Mouse (Mus musculus) c-Kit-negative CD71-positive TER-119-positive erythroid progenitor cells, embryonic 14.5 days (primary cell): ENCODE measurements around the gene Grm5.

Experiments used
- DNase-seq: peaks from one replicate; pipeline ENCODE4 v3.0.0-alpha.2; 2013; ENCODE audit warnings: low read depth, low spot score

Gene Grm5

DNA sequence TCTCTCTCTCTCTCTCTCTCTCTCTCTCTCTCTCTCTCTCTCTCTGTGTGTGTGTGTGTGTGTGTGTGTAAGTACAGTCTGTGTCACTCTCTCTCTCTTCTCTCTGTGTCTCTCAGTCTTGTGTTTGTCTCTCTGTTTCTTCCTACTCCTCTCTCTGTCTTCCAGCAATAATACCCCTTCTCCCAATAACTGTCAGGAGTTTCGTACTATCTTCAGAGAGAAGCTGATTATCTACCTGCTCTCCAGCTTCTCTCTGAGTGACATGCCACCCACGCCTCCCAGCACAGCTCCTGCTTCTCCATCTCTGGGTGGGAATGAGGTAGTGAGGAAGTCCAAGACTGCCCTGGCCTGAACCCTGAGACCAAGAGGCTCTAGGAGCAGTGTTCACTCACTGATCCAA lies at the start of gene Grm5:
Gene Grm5 (plus strand): TSS at position 301 of the 400 bp plus-strand sequence.
- DNase-seq, result no peak

DNA sequence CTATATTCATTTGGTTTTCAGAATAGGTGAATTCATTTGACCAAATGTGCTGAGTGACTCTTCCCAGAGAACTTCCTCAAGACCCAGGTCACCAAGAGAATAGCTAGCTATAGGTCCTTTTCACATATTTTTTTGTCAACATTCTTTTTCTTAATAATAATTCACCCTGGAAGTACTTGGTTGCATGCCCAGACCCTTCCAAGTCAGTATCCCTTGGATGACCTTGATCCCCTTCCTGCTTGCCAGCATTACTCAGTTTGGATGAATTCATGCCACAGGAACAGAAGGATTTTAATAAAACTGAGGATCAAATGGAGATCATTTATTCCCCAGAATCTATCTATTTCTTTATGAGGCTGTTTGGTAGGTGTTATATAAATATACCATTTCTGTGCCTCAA lies 44.9 kb upstream of the Grm5 start:
- no peak for DNase-seq

DNA sequence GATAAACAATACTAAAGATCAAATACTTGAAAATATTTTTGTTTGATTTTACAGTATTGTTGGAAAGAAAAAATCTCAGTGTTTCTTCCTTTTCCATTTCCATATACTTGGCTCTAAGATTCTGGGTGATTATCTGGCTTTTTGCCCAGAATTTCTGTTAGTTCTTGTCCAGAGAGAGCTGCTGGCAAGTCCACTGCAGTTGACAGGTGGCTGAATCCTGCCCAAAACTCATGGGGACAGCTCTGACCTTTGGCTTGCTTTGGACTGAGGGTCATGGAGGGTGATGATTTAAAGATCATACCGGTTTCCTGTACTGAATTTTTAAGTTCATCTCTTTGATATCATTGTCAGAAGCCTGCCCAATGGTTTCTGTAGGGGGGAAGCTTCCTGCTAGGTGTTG lies 18.7 kb upstream of the Grm5 start:
- DNase-seq, result no peak

GRCm38 (mm10) chr7:87566476-87566875 lies 17.5 kb upstream of the Grm5 start:
- DNase-seq, result no peak

- DNase-seq, result no peak
Measured at GRCm38 (mm10) chr7:87584281-87584701, 323 bp downstream of the Grm5 start.

- no peak for DNase-seq
Measured at GRCm38 (mm10) chr7:87586271-87586937, 2.4 kb downstream of the Grm5 start.

GRCm38 (mm10) chr7:87587976-87588375 lies 4.0 kb downstream of the Grm5 start:
- no peak for DNase-seq

GRCm38 (mm10) chr7:87626251-87626650 lies 42.3 kb downstream of the Grm5 start:
- DNase-seq, result no peak

DNA sequence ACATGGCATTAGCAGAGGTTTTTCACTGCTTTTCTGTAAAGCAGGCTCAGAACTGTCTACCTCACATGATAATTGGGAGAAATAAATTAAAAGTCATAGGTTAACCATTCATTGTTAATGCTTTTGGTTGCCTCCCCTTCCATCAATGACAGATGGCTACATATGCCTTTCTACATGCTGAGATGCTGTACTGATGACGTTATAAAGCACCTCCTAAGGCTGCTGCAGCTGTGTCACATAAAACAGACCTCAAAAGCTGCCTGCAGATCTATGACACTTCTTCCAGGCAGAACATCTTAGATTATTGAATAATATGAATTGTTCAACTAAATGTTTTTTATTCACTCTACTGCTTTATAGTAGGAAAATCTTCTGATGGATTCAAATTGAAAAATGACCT lies 51.6 kb downstream of the Grm5 start:
- no peak for DNase-seq

DNA sequence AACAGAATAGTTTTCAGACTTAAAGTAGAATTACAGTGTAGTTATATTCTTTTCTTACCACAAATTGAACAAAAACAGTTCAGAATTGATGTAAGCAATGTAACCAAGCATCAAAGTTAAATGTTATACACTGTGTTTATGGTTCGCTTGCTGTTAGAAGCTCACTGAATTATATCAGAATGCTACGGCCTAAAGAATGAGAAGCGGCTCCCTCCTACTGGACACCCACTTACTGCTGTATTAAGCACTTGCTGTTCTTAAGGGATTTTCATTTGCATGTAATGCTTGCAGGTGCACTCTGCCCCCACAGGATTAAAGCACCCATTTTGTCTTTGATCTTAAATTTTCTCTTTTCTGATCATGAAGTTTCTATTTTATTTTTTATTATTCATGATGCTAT lies 66.6 kb downstream of the Grm5 start:
- DNase-seq, result no peak

DNA sequence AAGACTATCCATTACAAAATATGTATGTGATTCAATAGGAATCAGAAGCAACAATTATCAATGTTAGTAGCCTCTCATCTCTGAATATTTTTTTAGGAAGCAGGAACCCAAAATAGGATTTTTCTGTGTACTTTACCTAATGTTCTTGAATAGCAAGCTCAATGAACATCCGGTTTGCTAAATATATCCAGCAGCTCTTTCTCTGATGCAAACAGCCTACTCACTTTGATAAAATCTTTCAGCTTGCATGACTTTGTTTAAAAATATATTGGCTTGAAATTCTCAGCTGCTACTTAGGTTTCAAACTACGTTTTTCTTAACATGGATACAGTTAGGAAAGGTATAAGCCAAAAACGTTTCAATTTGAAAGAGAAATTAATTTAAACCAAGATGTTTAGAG lies 77.8 kb downstream of the Grm5 start:
- no peak for DNase-seq

DNA sequence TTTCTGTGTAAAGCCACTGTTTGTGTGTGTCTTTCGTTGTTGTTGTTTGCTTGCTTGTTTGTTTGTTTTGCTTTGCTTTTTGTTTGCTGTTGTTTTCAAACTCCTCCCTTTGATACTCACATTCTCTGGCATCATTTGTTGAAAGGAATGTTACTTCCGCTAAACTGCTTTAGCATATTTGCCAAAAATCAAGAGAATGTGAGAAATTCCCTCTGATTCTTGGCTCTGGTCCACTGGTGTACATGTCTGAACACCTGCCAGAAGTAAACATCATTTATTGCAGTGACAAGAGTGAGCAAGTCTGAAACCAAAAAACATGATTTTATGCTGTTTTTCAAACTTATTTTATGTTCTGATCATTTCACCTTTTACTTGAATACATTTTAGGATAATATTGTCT lies 80.1 kb downstream of the Grm5 start:
- DNase-seq, result no peak

- no peak for DNase-seq
Measured at GRCm38 (mm10) chr7:87716393-87716792, 132.4 kb downstream of the Grm5 start.

- DNase-seq, result no peak
Measured at GRCm38 (mm10) chr7:87718631-87719030, 134.7 kb downstream of the Grm5 start.

DNA sequence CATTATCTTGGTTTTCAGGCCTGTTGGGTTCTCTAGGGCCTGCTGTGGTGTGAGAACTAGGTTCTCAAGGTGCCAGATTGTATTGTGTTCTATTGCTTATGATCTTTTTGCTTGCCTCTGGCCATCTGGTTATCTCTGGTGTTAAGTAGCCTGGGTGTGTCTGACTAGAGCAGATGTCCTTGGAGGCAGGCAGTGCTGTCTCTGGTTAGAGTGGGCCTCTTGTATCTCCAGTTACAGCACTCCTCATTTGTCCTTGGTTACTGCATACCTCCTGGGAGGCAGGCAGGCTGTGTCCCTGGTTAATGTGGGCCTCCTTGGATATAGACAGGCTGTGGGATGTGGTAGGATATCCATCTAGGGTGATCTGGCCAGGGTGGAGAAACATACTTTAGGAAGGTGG lies 150.5 kb downstream of the Grm5 start:
- DNase-seq, result no peak

DNA sequence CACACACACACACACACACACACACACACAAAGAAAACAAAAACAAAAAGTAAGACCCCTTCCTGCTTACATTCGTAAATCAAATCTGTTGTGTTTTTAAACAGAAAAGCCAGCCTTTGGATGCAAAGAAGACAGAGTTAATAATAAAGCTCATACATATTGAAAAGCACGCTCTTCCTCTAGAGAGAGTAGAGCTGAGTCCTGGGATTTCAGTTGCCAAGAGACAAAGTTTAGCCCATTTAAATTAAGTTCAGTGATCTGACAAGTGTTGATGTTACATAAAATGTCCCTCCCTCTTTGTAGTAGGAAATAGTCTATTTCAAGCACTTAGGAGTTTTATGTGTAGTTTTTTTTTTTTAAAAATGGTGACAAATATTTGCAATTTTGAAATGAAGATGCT lies 178.0 kb downstream of the Grm5 start:
- DNase-seq, result no peak

GRCm38 (mm10) chr7:87762376-87762775 lies 178.4 kb downstream of the Grm5 start:
- DNase-seq, result no peak

DNA sequence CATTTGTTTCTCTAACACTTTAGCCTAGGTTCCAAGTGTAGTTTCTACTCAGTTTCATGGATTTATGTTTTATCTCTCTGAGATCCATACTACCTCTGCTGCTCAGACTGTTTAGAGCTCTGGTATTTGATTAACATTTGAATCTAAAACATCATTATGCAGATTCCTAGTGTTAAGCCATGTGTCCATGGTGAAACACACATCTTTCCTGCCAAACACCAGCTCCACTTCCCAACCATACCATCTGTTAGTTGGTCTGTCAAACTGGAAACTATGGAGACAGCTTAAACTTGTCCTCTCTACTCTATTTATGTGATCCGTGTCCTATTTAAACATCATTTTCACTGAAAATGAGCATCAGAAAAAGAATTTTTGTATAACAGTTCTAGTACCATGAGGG lies 203.6 kb downstream of the Grm5 start:
- DNase-seq, result no peak

- no peak for DNase-seq
Measured at GRCm38 (mm10) chr7:87788963-87789362, 205.0 kb downstream of the Grm5 start.

DNA sequence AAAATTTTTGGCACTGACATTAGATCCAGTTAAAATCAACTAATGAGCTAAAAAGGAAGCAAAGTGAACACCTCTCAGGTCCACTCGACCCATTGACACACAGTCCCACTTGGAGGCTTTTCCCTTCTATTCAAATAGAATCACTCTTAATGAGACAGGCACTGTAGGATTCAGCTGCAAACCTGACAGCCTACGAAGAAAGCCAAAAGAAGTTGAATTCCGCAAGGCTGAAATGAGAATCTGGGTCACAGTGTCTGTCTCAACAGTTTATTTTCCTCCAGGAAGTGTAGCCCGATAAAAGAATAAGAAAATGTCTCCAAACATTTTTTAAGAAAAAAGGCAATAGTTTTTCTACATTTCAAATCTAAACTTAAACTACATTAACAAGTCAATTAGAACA lies 209.9 kb downstream of the Grm5 start:
- no peak for DNase-seq

GRCm38 (mm10) chr7:87824898-87825297 lies 240.9 kb downstream of the Grm5 start:
- DNase-seq, result no peak

GRCm38 (mm10) chr7:87834669-87835068 lies 250.7 kb downstream of the Grm5 start:
- no peak for DNase-seq

- DNase-seq, result no peak
Measured at GRCm38 (mm10) chr7:87838579-87838978, 254.6 kb downstream of the Grm5 start.

- DNase-seq, result no peak
Measured at GRCm38 (mm10) chr7:87843496-87843895, 259.5 kb downstream of the Grm5 start.
